13 mouse cellular contexts compared by ENCODE assay signal in the genomic region with DNA sequence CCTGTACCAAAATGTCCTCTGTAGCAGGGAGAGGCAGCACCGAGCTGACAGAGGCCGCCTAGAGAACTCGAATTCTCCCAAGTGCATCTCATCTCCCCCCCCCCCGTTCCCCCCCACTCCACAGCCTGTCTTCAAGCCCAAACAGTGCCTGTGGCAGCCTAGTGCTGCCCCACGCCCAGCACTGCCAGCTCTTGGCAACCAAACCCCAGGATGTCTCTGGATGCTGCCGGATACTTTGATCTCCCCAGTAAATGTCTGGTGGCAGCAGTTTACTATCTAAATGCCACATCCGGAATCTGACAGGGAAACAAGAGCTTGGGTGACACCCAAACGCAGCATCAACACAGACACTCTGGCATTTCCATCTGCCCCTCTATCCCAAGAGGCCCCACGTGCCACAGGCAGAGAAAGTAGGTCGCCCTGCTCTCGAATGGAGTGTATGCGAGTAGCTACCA.
A peak's percentile ranks its signal among the peaks of the same experiment; 100 is the strongest.
DNase-seq lines count a peak whose midpoint lies in the region; ATAC-seq and TF ChIP-seq lines count a peak whose summit lies in the region.
"Had no signal": no experiment of that assay in that cellular context is flagged by ENCODE, and none has a peak within 500 bp of the region (broad histone marks: within the 10 kb centered on the region; RNA-seq: fewer than 3 reads in every experiment).

No protein-coding gene starts in this region.

- no peak for TF ChIP-seq CTCF in lung, embryonic 14.5 days (IDR thresholded peaks at IDR 0.05; ENCODE audit: low read depth)

- H3K4me2 ChIP-seq in lung, embryonic 14.5 days, result no peak overlapping the region
- H3K4me2 ChIP-seq in midbrain, embryonic 16.5 days (ENCODE audit: low read length), result no peak overlapping the region
- H3K4me2 ChIP-seq: embryonic facial prominence, embryonic 12.5 days; limb, embryonic 15.5 days had no signal

- H3K9ac ChIP-seq in lung, embryonic 14.5 days, result no peak overlapping the region
- H3K9ac ChIP-seq in midbrain, embryonic 16.5 days (ENCODE audit: low read depth, low read length), result no peak overlapping the region
- H3K9ac ChIP-seq: embryonic facial prominence, embryonic 12.5 days; limb, embryonic 15.5 days had no signal

- ATAC-seq in lung, embryonic 14.5 days (ENCODE audit: insufficient read depth), result peak; percentile 35; the same call in 1 of the 2 replicates
- peak; percentile 62 for ATAC-seq in common myeloid progenitor, adult 5-6 weeks (replicated peaks; ENCODE audit: low read depth, poor library complexity, severe bottlenecking)
- peak; percentile 70 for ATAC-seq in midbrain, embryonic 16.5 days
- ATAC-seq in activated CD4-positive, CD25-positive, alpha-beta regulatory T cell, adult 4 months, result no peak

- H3K27ac ChIP-seq in lung, embryonic 14.5 days (ENCODE audit: low read depth), result no peak overlapping the region; the same call in 1 of the 2 replicates
- no peak overlapping the region for H3K27ac ChIP-seq in midbrain, embryonic 16.5 days (ENCODE audit: low read length)
- H3K27ac ChIP-seq: embryonic facial prominence, embryonic 12.5 days; heart, adult 2 months; limb, embryonic 15.5 days had no signal

- no peaks in the 10 kb centered on the region for H3K4me1 ChIP-seq in lung, embryonic 14.5 days (ENCODE audit: insufficient read depth)
- peaks cover 11% of the 10 kb centered on the region; the same call in 1 of the 2 replicates for H3K4me1 ChIP-seq in midbrain, embryonic 16.5 days (ENCODE audit: control insufficient read depth, insufficient read depth, low read length)
- H3K4me1 ChIP-seq: embryonic facial prominence, embryonic 12.5 days had no signal

- no peaks in the 10 kb centered on the region for H3K36me3 ChIP-seq in lung, embryonic 14.5 days (ENCODE audit: insufficient read depth)
- H3K36me3 ChIP-seq in midbrain, embryonic 16.5 days (ENCODE audit: control insufficient read depth, insufficient read depth, low read length), result no peaks in the 10 kb centered on the region
- H3K36me3 ChIP-seq: embryonic facial prominence, embryonic 12.5 days; limb, embryonic 15.5 days had no signal

- no peak overlapping the region for H3K4me3 ChIP-seq in lung, embryonic 14.5 days (ENCODE audit: low read depth, low read length)
- H3K4me3 ChIP-seq in midbrain, embryonic 16.5 days (ENCODE audit: low read depth, low read length), result no peak overlapping the region
- H3K4me3 ChIP-seq: embryonic facial prominence, embryonic 12.5 days; heart, adult 2 months; limb, embryonic 15.5 days; megakaryocyte, embryonic 14.5 days had no signal

- no peaks in the 10 kb centered on the region for H3K9me3 ChIP-seq in lung, embryonic 14.5 days (ENCODE audit: low read depth, low read length)
- no peaks in the 10 kb centered on the region for H3K9me3 ChIP-seq in midbrain, embryonic 16.5 days (replicated peaks; ENCODE audit: control insufficient read depth, low read length, poor library complexity, severe bottlenecking)
- H3K9me3 ChIP-seq: embryonic facial prominence, embryonic 12.5 days; limb, embryonic 15.5 days; megakaryocyte, embryonic 14.5 days had no signal

- peak; percentile 16 for DNase-seq in adrenal gland, postnatal 10 days
- DNase-seq in adrenal gland, postnatal 25 days, result no peak
- no peak for DNase-seq in lung, embryonic 14.5 days
- no peak for DNase-seq in lung, postnatal 25 days (ENCODE audit: low spot score)
- DNase-seq in spleen, adult 12 weeks (ENCODE audit: low spot score), result no peak
- DNase-seq: heart, adult 2 months; kidney, adult 11 months had no signal

- H3K27me3 ChIP-seq in lung, embryonic 14.5 days (ENCODE audit: insufficient read depth, low read length), result no peaks in the 10 kb centered on the region
- H3K27me3 ChIP-seq in midbrain, embryonic 16.5 days (ENCODE audit: control insufficient read depth, insufficient read depth, low read depth, low read length), result no peaks in the 10 kb centered on the region
- H3K27me3 ChIP-seq: embryonic facial prominence, embryonic 12.5 days; limb, embryonic 15.5 days; megakaryocyte, embryonic 14.5 days had no signal

- 41% methylated on average over 12 of the region's 12 CpGs for WGBS in lung, embryonic 14.5 days
- 36% methylated on average over 12 of the region's 12 CpGs for WGBS in midbrain, embryonic 16.5 days
